Mouse (Mus musculus) heart, embryonic 12.5 days (tissue): ENCODE measurements around the gene Farp2. TPM values are rescaled to one million over a fixed set of nuclear protein-coding genes. Genes with fewer than 3 reads are reported as not detected.

ENCODE experiments used
- ATAC-seq: fragments of 200-750 bp; cut with Nextera tagmentation; 2 replicates; pipeline ENCODE4 v1.8.0; 2017; ENCODE audit warnings: moderate TSS enrichment, moderate library complexity; ENCODE audit not compliant: insufficient number of reproducible peaks, low FRiP score
- H3K27ac ChIP-seq: fragments of 300-500 bp; sonication (generic); 2 replicates; pipeline ENCODE4 v1.5.1; 2016; ENCODE audit warnings: mild to moderate bottlenecking, moderate library complexity; ENCODE audit not compliant: poor library complexity, severe bottlenecking
- H3K27me3 ChIP-seq: fragments of 300-500 bp; sonication (generic); replicated peaks from 2 replicates; pipeline ENCODE4 v1.6.1; 2016; ENCODE audit warnings: mild to moderate bottlenecking, moderate library complexity
- H3K36me3 ChIP-seq: fragments of 300-500 bp; sonication (generic); 2 replicates; pipeline ENCODE4 v1.6.1; 2016; ENCODE audit warnings: mild to moderate bottlenecking, moderate library complexity
- H3K4me1 ChIP-seq: fragments of 300-500 bp; sonication (generic); replicated peaks from 2 replicates; pipeline ENCODE4 v1.6.1; 2016; ENCODE audit warnings: mild to moderate bottlenecking
- H3K4me2 ChIP-seq: fragments of 300-500 bp; sonication (generic); 2 replicates; pipeline ENCODE4 v1.6.1; 2016; ENCODE audit warnings: mild to moderate bottlenecking, moderate library complexity
- H3K4me3 ChIP-seq: fragments of 300-500 bp; sonication (generic); 2 replicates; pipeline ENCODE4 v1.5.1; 2016; ENCODE audit warnings: mild to moderate bottlenecking
- H3K9ac ChIP-seq: fragments of 300-500 bp; sonication (generic); 2 replicates; pipeline ENCODE4 v1.6.1; 2016; ENCODE audit warnings: mild to moderate bottlenecking, moderate library complexity
- H3K9me3 ChIP-seq: fragments of 300-500 bp; sonication (generic); replicated peaks from 2 replicates; pipeline ENCODE4 v1.6.1; 2016; ENCODE audit warnings: mild to moderate bottlenecking, moderate library complexity
- WGBS: fragments of 180-500 bp; shearing (Covaris S2); methylation state at CpG from one replicate; pipeline ENCODE4 v1.1.7; 2016; 5-methylcytosine and 5-hydroxymethylcytosine counted together
- polyA plus RNA-seq: library from polyadenylated mRNA; unstranded; fragments of >200 nt; fragmentation: Nextera tagmentation; extraction: Ambion mirVana; gene quantifications from 2 replicates; pipeline ENCODE4 v1.2.1, GENCODE M21; 2016

Gene Farp2
- polyA plus RNA-seq, 1 experiment from 2014 or later, result 4.2 TPM

DNA sequence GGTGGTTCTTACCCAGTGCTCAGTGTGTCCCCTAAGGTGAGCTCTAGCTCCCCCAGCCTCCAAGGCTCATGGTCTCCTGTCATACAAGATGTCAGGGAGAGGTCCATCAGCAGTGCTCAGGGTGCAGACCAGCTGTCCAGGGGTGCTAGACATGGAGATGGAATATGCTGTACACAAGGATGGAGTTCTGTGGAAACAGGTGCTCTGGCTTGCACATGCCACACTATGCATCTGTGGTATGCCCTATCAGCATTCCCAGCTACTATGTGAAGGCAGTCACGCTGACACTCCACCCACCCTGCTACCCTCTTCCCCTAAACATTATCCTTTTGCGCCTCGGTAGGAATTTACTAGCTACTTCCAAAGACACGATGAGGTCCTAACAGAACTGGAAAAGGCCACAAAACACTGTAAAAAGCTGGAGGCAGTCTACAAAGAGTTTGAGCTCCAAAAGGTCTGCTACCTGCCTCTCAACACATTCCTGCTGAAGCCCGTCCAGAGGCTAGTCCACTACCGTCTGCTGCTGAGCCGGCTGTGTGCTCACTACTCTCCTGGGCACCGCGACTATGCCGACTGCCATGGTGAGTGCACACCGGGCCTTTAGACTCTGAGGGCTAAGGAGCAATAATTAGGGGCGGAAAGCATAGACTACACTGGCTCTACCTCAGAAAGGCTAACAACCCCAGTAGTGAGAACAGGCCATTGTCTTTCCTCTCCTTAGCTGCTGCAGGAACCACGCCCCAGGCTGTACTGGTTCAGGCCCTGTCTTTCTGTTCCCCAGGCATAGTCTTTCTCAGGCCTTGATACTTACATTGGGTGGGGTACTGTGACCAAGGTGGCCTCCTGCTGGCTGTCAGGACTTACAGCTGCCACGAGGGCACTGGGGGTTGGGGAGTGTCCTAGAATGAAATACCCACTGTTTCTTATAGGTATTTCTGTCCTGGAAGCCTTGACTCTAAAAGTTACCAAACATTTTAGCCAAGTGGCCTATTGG lies 95.5 kb downstream of the Farp2 start:
- Histone ChIP-seq H3K27me3 (no peaks in the 10 kb centered on the region), H3K9ac (no peak overlapping the region), H3K36me3 (no peaks in the 10 kb centered on the region), H3K9me3 (peaks cover 4% of the 10 kb centered on the region), H3K4me2 (no peak overlapping the region), H3K27ac (no peak overlapping the region), H3K4me1 (0 out of 2 replicates have a peak, but pooled peaks cover 2% of the 10 kb centered on the region), H3K4me3 (no peak overlapping the region)
- ATAC-seq, result no peak
- WGBS, result 78% methylated on average over 14 of the region's 14 CpGs

DNA sequence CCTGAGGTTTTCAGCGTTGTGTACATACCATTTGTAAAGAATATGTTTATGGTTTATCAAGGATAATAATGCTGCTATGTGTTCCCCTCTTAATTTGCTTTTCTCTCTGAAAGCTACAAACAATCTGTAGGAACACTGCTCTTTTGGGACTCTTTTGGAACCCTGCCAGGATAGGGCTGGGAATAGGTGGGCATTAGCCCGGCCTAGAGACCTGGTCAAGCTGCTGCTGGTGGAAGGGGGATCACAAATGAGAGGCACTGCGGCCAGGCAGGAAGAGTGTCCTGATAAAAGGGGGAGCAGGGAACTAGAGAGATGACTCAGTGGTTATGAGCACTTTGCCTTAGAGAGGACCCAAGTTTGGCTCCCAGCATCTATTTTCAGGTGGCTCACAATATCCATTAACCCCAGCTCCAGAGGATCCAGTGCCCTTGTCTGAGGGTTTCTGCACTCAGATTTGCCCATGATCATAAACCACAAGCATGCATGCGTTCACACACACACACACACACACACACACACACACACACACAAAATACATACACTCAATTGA lies 96.9 kb downstream of the Farp2 start:
- Histone ChIP-seq H3K4me3 (no peak overlapping the region), H3K27ac (no peak overlapping the region), H3K4me1 (0 out of 2 replicates have a peak, but pooled peaks cover 2% of the 10 kb centered on the region), H3K9ac (no peak overlapping the region), H3K4me2 (no peak overlapping the region), H3K9me3 (peaks cover 4% of the 10 kb centered on the region), H3K27me3 (no peaks in the 10 kb centered on the region), H3K36me3 (no peaks in the 10 kb centered on the region)
- no peak for ATAC-seq
- 71% methylated on average over 4 of the region's 4 CpGs for WGBS

DNA sequence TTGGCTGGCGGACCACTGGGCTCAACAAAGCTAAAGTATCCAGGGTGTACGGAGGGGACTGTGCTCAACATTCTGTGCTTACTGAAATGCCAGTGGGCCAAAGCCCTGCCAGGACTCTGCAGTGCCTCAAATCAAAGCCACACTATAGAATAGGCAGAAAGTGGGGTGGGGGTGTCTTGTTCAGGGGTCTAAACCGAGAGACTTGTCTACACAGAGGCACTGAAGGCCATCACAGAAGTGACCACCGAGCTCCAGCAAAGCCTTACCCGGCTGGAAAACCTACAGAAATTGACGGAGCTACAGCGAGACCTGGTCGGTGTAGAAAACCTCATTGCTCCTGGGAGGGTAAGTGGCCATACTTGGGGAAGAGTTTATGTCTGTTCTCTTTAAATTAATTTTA lies 97.9 kb downstream of the Farp2 start:
- H3K36me3 ChIP-seq, result no peaks in the 10 kb centered on the region
- no peak overlapping the region for H3K4me3 ChIP-seq
- no peaks in the 10 kb centered on the region for H3K27me3 ChIP-seq
- no peak overlapping the region for H3K9ac ChIP-seq
- 82% methylated on average over 8 of the region's 8 CpGs for WGBS
- no peak for ATAC-seq
- no peak overlapping the region for H3K4me2 ChIP-seq
- no peak overlapping the region for H3K27ac ChIP-seq
- H3K9me3 ChIP-seq, result peaks cover 4% of the 10 kb centered on the region
- H3K4me1 ChIP-seq, result 0 out of 2 replicates have a peak, but pooled peaks cover 2% of the 10 kb centered on the region

GRCm38 (mm10) chr1:93618059-93618748 lies 106.3 kb downstream of the Farp2 start:
- Histone ChIP-seq H3K9ac (no peak overlapping the region), H3K27ac (no peak overlapping the region), H3K36me3 (peaks cover 40% of the 10 kb centered on the region), H3K4me3 (no peak overlapping the region), H3K4me2 (no peak overlapping the region), H3K27me3 (no peaks in the 10 kb centered on the region), H3K9me3 (no peaks in the 10 kb centered on the region), H3K4me1 (peaks cover 12% of the 10 kb centered on the region)
- ATAC-seq, result no peak
- 82% methylated on average over 4 of the region's 4 CpGs for WGBS

DNA sequence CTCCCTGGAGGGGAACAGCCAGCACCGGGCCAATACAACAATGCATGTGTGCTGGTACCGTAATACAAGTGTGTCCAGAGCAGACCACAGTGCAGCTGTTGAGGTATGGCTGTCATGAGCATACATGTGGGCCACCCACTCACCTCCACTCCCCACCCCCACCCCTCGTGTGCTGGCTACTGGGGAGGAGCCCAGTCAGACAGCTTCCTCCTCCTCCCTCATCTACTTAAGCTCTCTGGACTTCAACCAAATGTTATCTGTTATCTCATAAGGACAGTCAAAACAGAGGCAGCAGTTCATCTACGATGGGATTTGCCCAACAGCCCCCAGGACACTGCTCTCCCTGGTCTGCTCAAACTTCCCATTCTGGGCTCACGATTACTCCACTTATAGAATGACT lies 107.1 kb downstream of the Farp2 start:
- 46% methylated on average over 5 of the region's 5 CpGs for WGBS
- Histone ChIP-seq H3K27me3 (no peaks in the 10 kb centered on the region), H3K4me3 (no peak overlapping the region), H3K4me2 (no peak overlapping the region), H3K9me3 (no peaks in the 10 kb centered on the region), H3K9ac (no peak overlapping the region), H3K4me1 (peaks cover 12% of the 10 kb centered on the region), H3K27ac (no peak overlapping the region), H3K36me3 (peaks cover 48% of the 10 kb centered on the region)
- no peak for ATAC-seq

DNA sequence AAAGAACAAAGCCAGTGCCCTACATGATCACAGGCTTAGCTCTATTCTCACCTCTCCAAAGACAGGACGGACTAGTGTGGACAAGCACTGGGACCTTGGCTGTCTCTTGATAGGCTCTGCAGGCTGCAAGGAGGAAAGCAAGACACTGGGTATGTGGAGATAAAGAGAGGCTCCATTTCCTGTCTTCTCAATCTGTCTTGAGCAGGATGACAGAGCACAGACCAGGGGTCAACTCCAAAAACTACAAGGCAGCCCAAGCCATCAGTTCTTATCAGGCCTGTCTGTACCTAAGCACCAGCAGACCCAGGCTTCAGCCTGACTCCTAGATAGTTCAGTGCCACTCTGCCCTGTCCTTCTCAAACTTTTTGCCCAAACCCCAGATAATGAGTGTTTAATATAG lies 112.6 kb downstream of the Farp2 start:
- peak; percentile 34; the same call in 1 of the 2 replicates for ATAC-seq
- WGBS, result 27% methylated on average over 1 of the region's 1 CpGs
- Histone ChIP-seq H3K9me3 (no peaks in the 10 kb centered on the region), H3K4me1 (peaks cover 16% of the 10 kb centered on the region), H3K9ac (no peak overlapping the region), H3K27ac (0 out of 2 replicates have a peak overlapping the region, but pooled peaks have one; percentile 3), H3K4me2 (no peak overlapping the region), H3K27me3 (no peaks in the 10 kb centered on the region), H3K36me3 (peaks cover 94% of the 10 kb centered on the region), H3K4me3 (no peak overlapping the region)

DNA sequence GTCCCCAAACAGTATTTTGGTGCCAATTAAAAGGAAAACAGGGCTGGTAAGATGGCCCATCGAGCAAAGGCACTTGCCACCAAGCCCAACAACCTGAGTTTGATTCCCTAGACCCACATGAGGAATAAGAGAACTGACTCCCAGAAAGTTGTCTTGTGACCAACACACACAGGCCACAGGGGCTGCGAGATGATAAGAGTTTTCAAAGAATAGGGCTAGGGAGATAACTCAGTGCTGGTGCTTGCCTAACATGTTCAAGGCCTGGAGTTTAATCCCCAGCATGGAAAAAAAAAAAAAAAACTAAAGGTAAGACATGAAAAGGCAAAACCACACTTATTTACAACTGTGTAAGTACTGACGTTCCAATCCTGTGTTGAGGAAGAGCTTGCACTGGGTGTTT lies 118.9 kb downstream of the Farp2 start:
- Histone ChIP-seq H3K27me3 (no peaks in the 10 kb centered on the region), H3K9ac (no peak overlapping the region), H3K4me2 (no peak overlapping the region), H3K27ac (no peak overlapping the region), H3K9me3 (no peaks in the 10 kb centered on the region), H3K4me1 (peaks cover 30% of the 10 kb centered on the region), H3K36me3 (peaks cover 50% of the 10 kb centered on the region), H3K4me3 (no peak overlapping the region)
- ATAC-seq, result no peak
- WGBS, result 76% methylated on average over 3 of the region's 3 CpGs

- 73% methylated on average over 3 of the region's 3 CpGs for WGBS
- Histone ChIP-seq H3K4me3 (no peak overlapping the region), H3K9me3 (no peaks in the 10 kb centered on the region), H3K4me1 (peaks cover 30% of the 10 kb centered on the region), H3K36me3 (peaks cover 30% of the 10 kb centered on the region), H3K9ac (no peak overlapping the region), H3K27ac (no peak overlapping the region), H3K4me2 (no peak overlapping the region), H3K27me3 (no peaks in the 10 kb centered on the region)
- ATAC-seq, result no peak
Observed at GRCm38 (mm10) chr1:93632723-93633122, 120.8 kb downstream of the Farp2 start.

GRCm38 (mm10) chr1:93634481-93634891 lies 122.6 kb downstream of the Farp2 start:
- peaks cover 14% of the 10 kb centered on the region for H3K36me3 ChIP-seq
- 2% methylated on average over 6 of the region's 6 CpGs for WGBS
- ATAC-seq, result peak; percentile 12; the same call in 1 of the 2 replicates
- H3K27me3 ChIP-seq, result no peaks in the 10 kb centered on the region
- H3K9me3 ChIP-seq, result no peaks in the 10 kb centered on the region
- H3K4me3 ChIP-seq, result peak overlapping the region; percentile 87
- H3K4me1 ChIP-seq, result peaks cover 30% of the 10 kb centered on the region
- H3K9ac ChIP-seq, result peak overlapping the region; percentile 96
- H3K27ac ChIP-seq, result peak overlapping the region; percentile 87
- H3K4me2 ChIP-seq, result peak overlapping the region; percentile 91

DNA sequence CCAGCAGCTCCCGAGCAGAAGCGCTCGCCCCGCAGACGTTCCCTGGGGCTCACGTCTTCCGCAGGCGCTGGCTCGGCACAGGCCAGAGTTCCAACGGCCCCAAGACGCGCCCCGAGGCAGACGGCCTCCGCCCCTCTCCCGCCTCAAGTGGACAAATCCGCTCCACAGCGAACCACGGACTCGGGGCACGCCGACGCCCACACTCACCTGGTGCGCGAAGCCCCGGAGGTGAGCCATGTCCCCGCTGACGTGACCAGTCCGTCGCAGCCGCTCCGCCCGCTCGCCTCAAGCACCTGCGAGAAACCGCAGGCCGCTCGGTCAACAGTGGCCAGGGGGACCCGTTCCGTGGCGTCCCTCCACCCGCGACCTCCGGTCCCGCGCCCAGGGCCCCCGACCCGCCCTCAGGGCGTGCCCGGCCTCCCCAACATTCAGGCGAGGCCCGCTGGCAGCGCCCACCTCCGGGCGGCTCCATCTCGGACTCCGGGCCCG lies 123.3 kb downstream of the Farp2 start:
- Histone ChIP-seq H3K27me3 (no peaks in the 10 kb centered on the region), H3K4me1 (peaks cover 30% of the 10 kb centered on the region), H3K36me3 (peaks cover 14% of the 10 kb centered on the region), H3K9ac (peak overlapping the region; percentile 96), H3K4me3 (peak overlapping the region; percentile 87), H3K9me3 (no peaks in the 10 kb centered on the region), H3K4me2 (peak overlapping the region; percentile 91), H3K27ac (peak overlapping the region; percentile 87)
- peak; percentile 60 for ATAC-seq
- 0% methylated on average over 58 of the region's 58 CpGs for WGBS
